Mouse (Mus musculus) CD4-positive, CD25-positive, alpha-beta regulatory T cell, adult 2 months (primary cell): ENCODE measurements at regions not wholly inside any gene's neighbourhood (a gene's known extent, or its start where the extent isn't known, plus 50 kb on each side); places are given as distances from the start of the nearest gene placed in this dataset.

Source experiments
- DNase-seq: peaks from one replicate; pipeline ENCODE4 v3.0.0-alpha.2; 2012; ENCODE audit warnings: low read depth, low spot score

DNA sequence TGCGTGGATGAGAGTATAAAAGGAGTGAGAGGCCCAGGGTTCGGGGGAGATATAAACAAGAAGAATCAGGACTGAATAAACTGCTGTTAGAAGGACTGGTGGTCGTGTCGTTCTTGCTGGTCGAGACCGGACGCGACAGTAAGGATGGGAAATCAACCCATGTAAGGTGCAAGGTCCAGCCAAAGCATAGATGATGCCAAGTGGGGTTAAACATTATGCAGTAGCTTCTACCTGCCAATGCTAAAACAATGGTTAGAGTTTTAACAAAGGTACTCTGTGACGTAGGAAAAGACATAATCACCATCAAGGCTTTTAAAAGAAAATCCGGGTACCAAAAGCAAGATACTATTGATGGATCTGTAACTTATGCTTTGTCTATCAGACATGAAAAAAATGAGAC lies 58.4 kb upstream of the Tmc1 start:
- no peak for DNase-seq

- no peak for DNase-seq
Observed at GRCm38 (mm10) chr19:21009607-21010006, 55.6 kb upstream of the Tmc1 start.

DNA sequence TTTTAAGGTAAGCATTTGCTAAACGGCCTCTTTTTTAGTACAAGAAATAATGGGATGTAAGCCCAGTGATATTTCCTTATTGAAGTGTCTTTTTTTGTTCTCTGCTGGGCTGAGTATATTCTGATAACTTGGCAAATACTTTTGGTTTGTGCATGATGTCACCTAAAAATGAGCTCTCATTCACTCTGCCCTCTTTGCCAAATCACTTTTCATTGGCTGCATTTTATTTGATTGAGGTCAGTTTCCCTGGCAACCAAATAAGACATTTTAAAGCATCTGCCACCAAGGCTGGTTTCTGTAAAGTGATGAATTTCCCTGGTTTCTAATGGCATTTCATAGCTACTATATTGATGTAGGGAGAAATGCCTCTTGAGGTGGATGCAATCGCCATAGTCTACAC lies 50.4 kb upstream of the Tmc1 start:
- no peak for DNase-seq
